Mouse (Mus musculus): Measurements from ENCODE around the gene Ccdc32.

- no peak for TF ChIP-seq ZNF384 (IDR thresholded peaks at IDR 0.05; ENCODE audit: low read depth, low read length)
- no peak for TF ChIP-seq ZC3H11A (IDR thresholded peaks at IDR 0.05; ENCODE audit: borderline replicate concordance, low read depth, low read length)
- no peak for TF ChIP-seq HCFC1 (IDR thresholded peaks at IDR 0.05; ENCODE audit: borderline replicate concordance, insufficient read depth, low read length)
- no peak for TF ChIP-seq CHD2 (IDR thresholded peaks at IDR 0.05; ENCODE audit: low read depth, low read length)
- no peak for TF ChIP-seq MAFK (IDR thresholded peaks at IDR 0.05; ENCODE audit: insufficient read depth, low read depth, low read length)
These were observed 21.0 kb upstream of the Ccdc32 start for GRCm38 (mm10) chr2:119050132-119050650.
